Mouse (Mus musculus) midbrain, postnatal 0 days (tissue): Measurements from ENCODE around the gene Nup133. TPM values are rescaled to one million over a fixed set of nuclear protein-coding genes. Genes with fewer than 3 reads are reported as not detected.

Source experiments
- ATAC-seq: fragments of 200-750 bp; cut with Nextera tagmentation; 2 replicates; pipeline ENCODE4 v1.8.0; 2017; ENCODE audit warnings: moderate number of reproducible peaks, mild to moderate bottlenecking, moderate TSS enrichment, moderate library complexity; ENCODE audit not compliant: low FRiP score
- DNase-seq: peaks from one replicate; pipeline ENCODE4 v3.0.0-alpha.2; 2015; ENCODE audit warnings: low spot score
- H3K27ac ChIP-seq: fragments of 300-500 bp; sonication (generic); 2 replicates; pipeline ENCODE4 v1.5.1; 2014; ENCODE audit warnings: low read depth, mild to moderate bottlenecking, low read length, mixed read lengths
- H3K27me3 ChIP-seq: fragments of 300-500 bp; sonication (generic); 2 replicates; pipeline ENCODE4 v1.6.1; 2014; ENCODE audit warnings: low read length, control low read depth, mixed read lengths; ENCODE audit not compliant: insufficient read depth
- H3K36me3 ChIP-seq: fragments of 300-500 bp; sonication (generic); 2 replicates; pipeline ENCODE4 v1.6.1; 2014; ENCODE audit warnings: low read length, control low read depth, mixed read lengths; ENCODE audit not compliant: insufficient read depth
- H3K4me1 ChIP-seq: fragments of 300-500 bp; sonication (generic); 2 replicates; pipeline ENCODE4 v1.6.1; 2014; ENCODE audit warnings: mild to moderate bottlenecking, control low read depth, antibody characterized with exemption, low read length, mixed read lengths; ENCODE audit not compliant: insufficient read depth
- H3K4me2 ChIP-seq: fragments of 300-500 bp; sonication (generic); 2 replicates; pipeline ENCODE4 v1.6.1; 2014; ENCODE audit warnings: low read depth, mild to moderate bottlenecking, low read length, mixed read lengths; ENCODE audit not compliant: poor library complexity, severe bottlenecking
- H3K4me3 ChIP-seq: fragments of 300-500 bp; sonication (generic); 2 replicates; pipeline ENCODE4 v1.5.1; 2014; ENCODE audit warnings: low read depth, mild to moderate bottlenecking, low read length, moderate library complexity
- H3K9ac ChIP-seq: fragments of 300-500 bp; sonication (generic); replicated peaks from 2 replicates; pipeline ENCODE4 v1.6.1; 2014; ENCODE audit warnings: mild to moderate bottlenecking, low read length, moderate library complexity, mixed read lengths; ENCODE audit not compliant: poor library complexity, severe bottlenecking
- H3K9me3 ChIP-seq: fragments of 300-500 bp; sonication (generic); 2 replicates; pipeline ENCODE4 v1.6.1; 2016; ENCODE audit warnings: low read length, control low read depth
- CTCF ChIP-seq: IDR thresholded peaks from 2 replicates; pipeline ENCODE4 v1.5.1; 2016; ENCODE audit warnings: antibody characterized with exemption, mild to moderate bottlenecking
- WGBS: fragments of 180-500 bp; shearing (Covaris S2); extraction: QIAGEN DNeasy Blood & Tissue Kit; methylation state at CpG from one replicate; pipeline ENCODE4 v1.1.7; 2014; 5-methylcytosine and 5-hydroxymethylcytosine counted together
- polyA plus RNA-seq: library from polyadenylated mRNA; unstranded; fragments of >200 nt; fragmentation: Nextera tagmentation; extraction: Ambion mirVana; gene quantifications from 2 replicates; pipeline ENCODE4 v1.2.1, GENCODE M21; 2015
- total RNA-seq: library from RNA; depleted of rRNA; stranded (reverse); fragments of >200 nt; gene quantifications from 2 replicates; pipeline ENCODE4 v1.2.3, GENCODE M21; 2014

Gene Nup133
- total and polyA plus RNA-seq, 2 experiments from 2014 or later = 16.1 to 19.4 TPM

- no peak for TF ChIP-seq CTCF
- Histone ChIP-seq H3K4me3 (no peak overlapping the region), H3K9me3 (no peaks in the 10 kb centered on the region), H3K27me3 (no peaks in the 10 kb centered on the region), H3K27ac (no peak overlapping the region), H3K36me3 (peaks cover 49% of the 10 kb centered on the region), H3K9ac (no peak overlapping the region), H3K4me2 (no peak overlapping the region), H3K4me1 (no peaks in the 10 kb centered on the region)
- ATAC-seq = no peak
- no peak for DNase-seq
- WGBS = 92% methylated on average over 9 of the region's 9 CpGs
Observed at GRCm38 (mm10) chr8:123960056-123960455, 11.0 kb upstream of the Nup133 start.

- Histone ChIP-seq H3K9me3 (no peaks in the 10 kb centered on the region), H3K4me3 (no peak overlapping the region), H3K9ac (no peak overlapping the region), H3K4me2 (no peak overlapping the region), H3K4me1 (no peaks in the 10 kb centered on the region), H3K27me3 (no peaks in the 10 kb centered on the region), H3K27ac (no peak overlapping the region), H3K36me3 (peaks cover 47% of the 10 kb centered on the region)
- ATAC-seq (no peak), DNase-seq (no peak)
- 86% methylated on average over 6 of the region's 6 CpGs for WGBS
- no peak for TF ChIP-seq CTCF
Observed at GRCm38 (mm10) chr8:123959473-123959872, 10.4 kb upstream of the Nup133 start.

- DNase-seq (no peak), ATAC-seq (no peak)
- Histone ChIP-seq H3K36me3 (peaks cover 52% of the 10 kb centered on the region), H3K4me2 (no peak overlapping the region), H3K27me3 (no peaks in the 10 kb centered on the region), H3K9ac (no peak overlapping the region), H3K27ac (no peak overlapping the region), H3K9me3 (no peaks in the 10 kb centered on the region), H3K4me3 (no peak overlapping the region), H3K4me1 (no peaks in the 10 kb centered on the region)
- WGBS = 78% methylated on average over 17 of the region's 17 CpGs
- no peak for TF ChIP-seq CTCF
Observed at GRCm38 (mm10) chr8:123958130-123958529, 9.1 kb upstream of the Nup133 start.

- H3K4me2 ChIP-seq = no peak overlapping the region
- no peak overlapping the region for H3K9ac ChIP-seq
- no peak for TF ChIP-seq CTCF
- no peaks in the 10 kb centered on the region for H3K27me3 ChIP-seq
- 95% methylated on average over 8 of the region's 8 CpGs for WGBS
- ATAC-seq (no peak), DNase-seq (no peak)
- no peak overlapping the region for H3K4me3 ChIP-seq
- no peaks in the 10 kb centered on the region for H3K9me3 ChIP-seq
- peaks cover 37% of the 10 kb centered on the region for H3K36me3 ChIP-seq
- H3K27ac ChIP-seq = no peak overlapping the region
- H3K4me1 ChIP-seq = no peaks in the 10 kb centered on the region
Observed at GRCm38 (mm10) chr8:123954246-123954645, 5.2 kb upstream of the Nup133 start.

GRCm38 (mm10) chr8:123953686-123954085, 4.6 kb upstream of the Nup133 start:
- ATAC-seq = no peak
- Histone ChIP-seq H3K36me3 (peaks cover 32% of the 10 kb centered on the region), H3K4me3 (no peak overlapping the region), H3K4me1 (no peaks in the 10 kb centered on the region), H3K4me2 (no peak overlapping the region), H3K27ac (no peak overlapping the region), H3K27me3 (no peaks in the 10 kb centered on the region), H3K9me3 (no peaks in the 10 kb centered on the region), H3K9ac (no peak overlapping the region)
- DNase-seq = no peak
- 85% methylated on average over 8 of the region's 8 CpGs for WGBS
- TF ChIP-seq CTCF = no peak

GRCm38 (mm10) chr8:123950077-123950802, 1.2 kb upstream of the Nup133 start:
- H3K27me3 ChIP-seq = no peaks in the 10 kb centered on the region
- DNase-seq (peak; percentile 66), ATAC-seq (no peak)
- peak overlapping the region; percentile 97 for H3K4me3 ChIP-seq
- TF ChIP-seq CTCF = peak; percentile 74
- 0 out of 2 replicates have a peak, but pooled peaks cover 6% of the 10 kb centered on the region for H3K4me1 ChIP-seq
- peak overlapping the region; percentile 79 for H3K27ac ChIP-seq
- no peak overlapping the region for H3K9ac ChIP-seq
- H3K9me3 ChIP-seq = no peaks in the 10 kb centered on the region
- WGBS = 35% methylated on average over 10 of the region's 10 CpGs
- H3K36me3 ChIP-seq = peaks cover 23% of the 10 kb centered on the region
- peak overlapping the region; percentile 86 for H3K4me2 ChIP-seq
